Mouse (Mus musculus) lung, embryonic 16.5 days (tissue): ENCODE measurements around the gene Gm49380. TPM values are rescaled to one million over a fixed set of nuclear protein-coding genes. Genes with fewer than 3 reads are reported as not detected.
A peak's percentile ranks its signal among the peaks of the same experiment; 100 is the strongest.

ENCODE experiments used
- ATAC-seq: fragments of 200-750 bp; cut with Nextera tagmentation; 2 replicates; pipeline ENCODE4 v1.8.0; 2017; ENCODE audit warnings: low read depth, mild to moderate bottlenecking, moderate library complexity
- H3K27ac ChIP-seq: fragments of 300-500 bp; sonication (generic); 2 replicates; pipeline ENCODE4 v1.5.1; 2014; ENCODE audit warnings: mild to moderate bottlenecking, control low read depth, low read length
- H3K27me3 ChIP-seq: fragments of 300-500 bp; sonication (generic); 2 replicates; pipeline ENCODE4 v1.6.1; 2014; ENCODE audit warnings: low read depth, low read length, mixed read lengths; ENCODE audit not compliant: control insufficient read depth, insufficient read depth
- H3K36me3 ChIP-seq: fragments of 300-500 bp; sonication (generic); 2 replicates; pipeline ENCODE4 v1.6.1; 2014; ENCODE audit warnings: low read length; ENCODE audit not compliant: control insufficient read depth, insufficient read depth
- H3K4me1 ChIP-seq: fragments of 300-500 bp; sonication (generic); replicated peaks from 2 replicates; pipeline ENCODE4 v1.6.1; 2014; ENCODE audit warnings: low read length, mixed read lengths; ENCODE audit not compliant: control insufficient read depth, insufficient read depth
- H3K4me2 ChIP-seq: fragments of 300-500 bp; sonication (generic); 2 replicates; pipeline ENCODE4 v1.6.1; 2014; ENCODE audit warnings: low read depth, low read length, control low read depth
- H3K4me3 ChIP-seq: fragments of 300-500 bp; sonication (generic); 2 replicates; pipeline ENCODE4 v1.5.1; 2014; ENCODE audit warnings: mild to moderate bottlenecking, low read length, control low read depth
- H3K9ac ChIP-seq: fragments of 300-500 bp; sonication (generic); 2 replicates; pipeline ENCODE4 v1.6.1; 2014; ENCODE audit warnings: low read length, control low read depth
- H3K9me3 ChIP-seq: fragments of 300-500 bp; sonication (generic); 2 replicates; pipeline ENCODE4 v1.6.1; 2016; ENCODE audit warnings: low read length; ENCODE audit not compliant: control insufficient read depth
- WGBS: fragments of 180-500 bp; shearing (Covaris S2); extraction: QIAGEN DNeasy Blood & Tissue Kit; methylation state at CpG from one replicate; pipeline ENCODE4 v1.1.7; 2014; 5-methylcytosine and 5-hydroxymethylcytosine counted together
- polyA plus RNA-seq: library from polyadenylated mRNA; unstranded; fragments of >200 nt; fragmentation: Nextera tagmentation; extraction: Ambion mirVana; gene quantifications from 2 replicates; pipeline ENCODE4 v1.2.1, GENCODE M21; 2015

The Gm49380 gene
- polyA plus RNA-seq, 1 experiment from 2014 or later: 0.14 TPM

DNA sequence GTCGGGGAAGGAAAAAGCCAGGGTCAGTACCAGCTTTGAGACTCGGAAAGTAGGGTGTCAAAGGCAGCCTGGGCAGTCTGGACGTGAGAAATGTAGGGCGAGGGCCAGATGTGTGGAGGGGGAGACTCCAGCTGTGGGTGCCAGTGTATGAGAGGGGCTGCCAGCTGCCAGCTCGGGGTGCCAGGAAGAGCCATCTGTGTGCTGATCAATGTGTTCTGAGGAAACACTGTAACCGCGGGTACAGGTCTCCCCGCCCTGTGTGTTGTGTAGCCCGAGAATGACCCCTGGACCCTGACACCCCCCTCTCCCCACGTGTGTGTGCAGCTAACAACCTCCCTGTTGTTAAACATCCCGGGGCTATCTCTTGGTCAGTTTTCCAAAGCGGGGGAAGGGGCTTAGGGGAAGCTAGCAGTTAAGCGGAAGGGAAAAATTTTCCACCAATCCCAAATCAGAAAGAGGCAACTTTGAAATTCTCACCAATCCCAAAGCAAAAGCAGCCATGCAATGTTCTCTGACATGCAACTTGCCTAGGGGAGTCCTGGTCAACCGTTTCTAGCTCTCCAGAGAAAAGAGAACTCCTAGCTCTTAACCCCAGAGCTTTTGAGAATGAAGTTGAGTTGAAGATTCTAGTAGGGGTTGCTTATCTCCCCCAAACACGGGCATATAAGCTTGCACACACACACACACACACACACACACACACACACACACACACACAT is 45.9 kb downstream of the Gm49380 start:
- Histone ChIP-seq H3K27ac (no peak overlapping the region), H3K9ac (peak overlapping the region; percentile 70)
- 5% methylated on average over 15 of the region's 15 CpGs for WGBS

DNA sequence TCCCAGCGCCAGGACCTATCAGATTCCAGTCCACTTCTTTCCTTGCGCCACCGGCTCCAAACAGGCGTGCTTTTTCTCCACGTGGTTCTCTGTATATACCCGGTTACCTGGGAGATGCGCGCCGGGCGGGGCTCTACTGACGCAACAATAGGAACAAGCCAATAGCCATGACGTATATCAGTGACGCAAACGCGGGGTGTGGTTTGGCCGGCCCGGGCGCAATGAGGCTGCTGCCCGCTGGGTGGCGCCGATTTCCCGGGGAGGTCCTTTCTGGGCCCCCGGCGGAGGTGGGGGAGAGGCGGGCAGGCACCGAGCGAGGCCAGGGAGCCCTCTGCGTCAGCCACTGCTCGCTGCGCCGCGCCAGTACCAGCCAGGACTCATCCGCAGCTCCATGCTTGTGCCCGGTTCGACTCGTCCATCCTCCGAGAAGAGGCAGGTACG is 46.5 kb downstream of the Gm49380 start, which contains the start of gene Usp2:
TSS of gene Usp2 (plus strand) at position 237 of the 441 bp plus-strand sequence.
- WGBS: 0% methylated on average over 34 of the region's 38 CpGs

More for the DNA sequence above, 45.9 kb downstream of the Gm49380 start:
- Histone ChIP-seq H3K27me3 (peaks cover 6% of the 10 kb centered on the region), H3K4me2 (peak overlapping the region; percentile 93), H3K4me1 (peaks cover 9% of the 10 kb centered on the region), H3K9me3 (no peaks in the 10 kb centered on the region), H3K4me3 (peak overlapping the region; percentile 57), H3K36me3 (no peaks in the 10 kb centered on the region)
- ATAC-seq: peak; percentile 42

DNA sequence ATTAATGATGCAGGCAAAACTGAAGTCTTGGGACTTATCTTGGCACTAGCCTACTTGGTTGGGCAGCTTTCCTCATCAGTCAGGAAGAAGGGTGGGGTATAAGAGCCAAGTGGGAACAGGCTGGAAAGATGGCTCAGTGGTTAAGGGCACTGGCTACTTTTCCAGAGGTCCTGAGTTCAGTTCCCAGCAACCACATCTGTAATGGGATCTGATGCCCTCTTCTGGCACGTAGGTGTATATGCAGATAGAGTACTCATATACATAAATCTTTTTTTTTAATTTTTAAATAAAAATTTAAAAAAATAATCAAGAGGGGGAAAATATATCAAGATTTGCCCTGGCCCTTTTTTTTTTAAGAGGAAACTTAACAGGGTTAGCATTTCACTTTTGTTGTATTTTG is 48.1 kb downstream of the Gm49380 start:
- no peaks in the 10 kb centered on the region for H3K36me3 ChIP-seq
- H3K4me1 ChIP-seq: 0 out of 2 replicates have a peak, but pooled peaks cover 4% of the 10 kb centered on the region
- no peak overlapping the region for H3K4me3 ChIP-seq
- no peak overlapping the region for H3K4me2 ChIP-seq
- no peak overlapping the region for H3K9ac ChIP-seq
- no peaks in the 10 kb centered on the region for H3K9me3 ChIP-seq
- ATAC-seq: no peak
- peaks cover 3% of the 10 kb centered on the region; the same call in 1 of the 2 replicates for H3K27me3 ChIP-seq
- no peak overlapping the region for H3K27ac ChIP-seq
- WGBS: 13% methylated on average over 1 of the region's 1 CpGs

More for the DNA sequence above, 46.5 kb downstream of the Gm49380 start, which contains the start of gene Usp2:
- ATAC-seq: peak; percentile 99
- Histone ChIP-seq H3K27ac (no peak within 1 kb of the TSS), H3K36me3 (no peaks in the 10 kb centered on the region), H3K4me1 (peaks cover 6% of the 10 kb centered on the region), H3K27me3 (peaks cover 6% of the 10 kb centered on the region), H3K9ac (peak within 1 kb of the TSS; percentile 70), H3K4me3 (peak within 1 kb of the TSS; percentile 57), H3K9me3 (no peaks in the 10 kb centered on the region), H3K4me2 (peak within 1 kb of the TSS; percentile 93)

DNA sequence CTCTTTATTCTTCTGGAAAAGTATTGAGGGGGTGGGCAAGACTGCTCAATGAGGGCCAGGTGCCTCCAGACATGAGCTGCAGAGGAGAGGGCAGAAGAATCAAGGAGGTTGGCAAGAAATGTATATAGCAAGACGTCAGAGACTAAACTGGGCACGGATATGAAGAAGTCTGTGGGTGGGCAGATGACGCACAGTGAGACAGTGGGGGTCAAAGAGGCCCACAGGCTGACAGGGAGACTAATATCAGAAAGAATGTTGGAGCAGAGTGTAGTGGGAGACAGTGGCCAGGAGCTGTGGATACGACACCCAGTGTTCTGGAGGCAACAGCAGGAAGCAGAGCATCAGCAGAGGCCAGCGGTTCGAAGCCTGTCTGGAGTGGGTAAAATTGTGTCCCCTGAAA is 54.7 kb downstream of the Gm49380 start:
- no peaks in the 10 kb centered on the region for H3K9me3 ChIP-seq
- H3K9ac ChIP-seq: no peak overlapping the region
- H3K4me3 ChIP-seq: no peak overlapping the region
- H3K36me3 ChIP-seq: no peaks in the 10 kb centered on the region
- ATAC-seq: no peak
- 72% methylated on average over 6 of the region's 6 CpGs for WGBS
- H3K4me1 ChIP-seq: no peaks in the 10 kb centered on the region
- H3K27ac ChIP-seq: no peak overlapping the region
- H3K4me2 ChIP-seq: no peak overlapping the region
- no peaks in the 10 kb centered on the region for H3K27me3 ChIP-seq

DNA sequence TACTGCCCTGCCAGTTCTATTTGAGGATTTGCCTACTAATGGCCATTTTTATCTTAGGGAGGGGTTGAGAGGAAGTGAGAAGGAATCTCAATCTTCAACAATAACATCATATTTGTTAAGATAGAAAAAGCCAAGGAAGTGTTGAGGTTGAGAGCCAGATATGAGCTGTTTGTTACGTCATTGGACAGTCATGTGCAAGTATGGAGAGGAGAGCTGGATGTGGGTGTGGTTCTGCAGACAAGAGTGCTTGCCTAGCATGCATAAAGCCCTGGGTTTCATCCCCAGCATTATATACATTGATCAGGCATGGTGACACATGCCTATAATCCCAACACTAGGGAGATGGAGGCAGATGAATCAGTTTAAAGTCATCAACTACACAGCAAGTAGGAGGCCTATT is 59.4 kb downstream of the Gm49380 start:
- no peaks in the 10 kb centered on the region for H3K4me1 ChIP-seq
- no peaks in the 10 kb centered on the region for H3K9me3 ChIP-seq
- no peak overlapping the region for H3K27ac ChIP-seq
- H3K27me3 ChIP-seq: no peaks in the 10 kb centered on the region
- no peak overlapping the region for H3K4me2 ChIP-seq
- no peak overlapping the region for H3K4me3 ChIP-seq
- H3K9ac ChIP-seq: no peak overlapping the region
- no peaks in the 10 kb centered on the region for H3K36me3 ChIP-seq
- 26% methylated on average over 1 of the region's 1 CpGs for WGBS
- ATAC-seq: no peak

DNA sequence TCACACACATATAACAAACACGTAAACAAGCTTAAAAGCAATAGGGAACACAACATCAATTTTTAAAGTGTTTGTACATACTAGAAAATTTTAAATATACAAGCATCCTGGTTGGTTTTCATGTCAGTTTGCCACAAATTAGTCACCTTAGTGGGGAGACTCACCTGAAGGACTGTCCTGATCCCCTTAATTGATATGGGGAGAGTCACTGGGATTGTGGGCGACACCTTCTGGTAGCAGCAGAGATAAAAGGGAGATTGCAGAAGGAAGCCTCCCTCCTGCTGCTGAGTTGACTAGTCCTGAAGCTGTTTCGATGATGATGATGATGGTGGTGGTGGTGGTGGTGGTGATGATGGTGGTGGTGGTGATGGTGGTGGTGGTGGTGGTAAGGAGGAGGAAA is 60.4 kb downstream of the Gm49380 start:
- Histone ChIP-seq H3K4me1 (no peaks in the 10 kb centered on the region), H3K9me3 (no peaks in the 10 kb centered on the region), H3K4me2 (no peak overlapping the region), H3K9ac (no peak overlapping the region), H3K27ac (no peak overlapping the region), H3K4me3 (no peak overlapping the region), H3K36me3 (no peaks in the 10 kb centered on the region), H3K27me3 (no peaks in the 10 kb centered on the region)
- WGBS: 54% methylated on average over 3 of the region's 3 CpGs
- ATAC-seq: no peak

DNA sequence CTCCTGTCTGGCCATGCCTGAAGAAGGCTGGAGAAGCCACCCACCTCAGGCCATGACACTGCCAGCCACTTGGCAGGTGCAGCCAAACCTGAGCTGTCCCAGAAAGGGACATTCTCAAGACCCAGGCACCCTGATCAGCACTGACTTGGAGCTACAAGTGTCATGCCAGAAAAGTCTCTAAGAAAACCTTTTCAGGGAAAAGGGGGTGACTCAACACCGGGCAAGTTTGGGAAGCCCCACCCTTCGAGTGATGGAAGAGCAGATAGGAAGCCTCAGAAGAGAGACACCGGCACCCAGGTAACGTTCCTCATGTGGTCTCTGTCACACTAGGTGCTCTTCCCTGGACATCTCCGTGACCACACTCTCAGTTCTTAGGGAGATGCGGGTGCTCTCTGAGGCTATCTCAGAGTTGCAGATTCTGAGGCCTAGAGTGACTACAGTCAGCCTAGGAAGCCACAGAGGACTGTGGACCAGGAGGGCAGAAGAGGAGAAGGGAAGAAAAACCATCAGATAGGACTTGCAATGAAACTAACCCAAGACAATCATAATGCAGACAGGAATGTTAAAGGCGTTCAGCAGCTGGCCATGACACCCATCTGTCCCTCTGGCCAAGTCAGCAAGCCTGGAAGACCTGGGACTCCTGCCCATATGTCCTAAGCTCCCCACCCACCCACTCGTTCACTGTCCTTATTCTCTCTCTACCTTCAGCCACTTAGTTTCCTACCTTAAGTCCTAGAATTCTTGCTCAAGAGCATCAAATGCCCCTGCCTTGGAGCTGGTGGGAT is 63.7 kb downstream of the Gm49380 start:
- no peaks in the 10 kb centered on the region for H3K36me3 ChIP-seq
- no peaks in the 10 kb centered on the region for H3K4me1 ChIP-seq
- H3K9me3 ChIP-seq: no peaks in the 10 kb centered on the region
- no peak overlapping the region for H3K9ac ChIP-seq
- no peak overlapping the region for H3K4me3 ChIP-seq
- no peak overlapping the region for H3K27ac ChIP-seq
- no peak overlapping the region for H3K4me2 ChIP-seq
- 84% methylated on average over 8 of the region's 8 CpGs for WGBS
- H3K27me3 ChIP-seq: peaks cover 12% of the 10 kb centered on the region
- ATAC-seq: no peak

DNA sequence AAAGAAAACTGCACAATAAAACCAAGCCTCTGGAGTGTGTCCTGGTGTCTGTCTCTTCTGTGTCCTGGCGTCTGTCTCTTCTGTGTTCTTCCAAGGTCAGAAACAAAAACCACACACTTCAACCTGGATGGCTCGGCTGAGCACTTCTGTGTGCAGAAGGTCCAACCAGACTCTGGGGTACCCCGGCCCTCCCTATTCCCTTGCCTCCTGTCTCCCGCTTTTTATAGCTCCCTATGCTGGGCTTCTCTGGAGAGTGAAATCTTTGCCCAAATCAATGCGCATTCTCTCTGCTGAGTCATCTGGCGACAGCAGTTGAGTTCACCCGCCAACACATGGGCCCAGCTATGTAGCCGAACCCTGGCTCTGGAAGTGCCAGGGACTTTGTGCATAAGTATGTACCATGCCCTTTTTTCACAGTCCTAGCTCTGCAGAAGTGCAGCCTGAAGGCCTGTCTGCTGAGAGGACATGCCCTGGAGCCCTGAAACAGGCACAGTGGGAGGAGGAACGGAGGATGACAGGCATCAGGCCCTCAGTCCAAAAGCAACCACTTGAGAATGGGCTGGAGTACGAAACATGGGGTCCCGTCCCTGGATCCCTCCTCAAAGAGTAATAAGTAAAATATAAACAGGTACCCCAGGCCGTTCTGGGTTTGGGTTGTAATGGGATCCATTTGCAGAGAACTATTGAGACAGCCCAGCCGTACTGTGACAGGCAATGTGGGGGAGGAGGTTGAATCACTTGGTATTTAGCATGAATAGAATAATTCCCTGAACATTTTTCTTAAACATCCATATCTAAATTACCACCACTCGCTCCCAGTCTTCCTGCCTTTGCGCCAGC is 64.5 kb downstream of the Gm49380 start:
- 58% methylated on average over 15 of the region's 15 CpGs for WGBS
- no peak overlapping the region for H3K27ac ChIP-seq
- no peak overlapping the region for H3K9ac ChIP-seq
- no peaks in the 10 kb centered on the region for H3K36me3 ChIP-seq
- 0 out of 2 replicates have a peak, but pooled peaks cover 2% of the 10 kb centered on the region for H3K4me1 ChIP-seq
- no peaks in the 10 kb centered on the region for H3K9me3 ChIP-seq
- H3K27me3 ChIP-seq: peaks cover 20% of the 10 kb centered on the region
- H3K4me2 ChIP-seq: no peak overlapping the region
- no peak overlapping the region for H3K4me3 ChIP-seq
- ATAC-seq: no peak
